Mouse (Mus musculus) embryonic facial prominence, embryonic 14.5 days (tissue): Measurements from ENCODE around the gene Tmco3. TPM values are rescaled to one million over a fixed set of nuclear protein-coding genes. Genes with fewer than 3 reads are reported as not detected.
A peak's percentile ranks its signal among the peaks of the same experiment; 100 is the strongest.

Experiments
- ATAC-seq: fragments of 200-750 bp; cut with Nextera tagmentation; 2 replicates; pipeline ENCODE4 v1.8.0; 2017; ENCODE audit warnings: low read depth, moderate number of reproducible peaks, moderate TSS enrichment
- DNase-seq: peaks from one replicate; pipeline ENCODE4 v3.0.0-alpha.2; 2015; ENCODE audit warnings: low spot score
- H3K27ac ChIP-seq: fragments of 300-500 bp; sonication (generic); replicated peaks from 2 replicates; pipeline ENCODE4 v1.5.1; 2014; ENCODE audit warnings: low read depth, mild to moderate bottlenecking, low read length, moderate library complexity
- H3K27me3 ChIP-seq: fragments of 300-500 bp; sonication (generic); replicated peaks from 2 replicates; pipeline ENCODE4 v1.6.1; 2014; ENCODE audit warnings: low read length; ENCODE audit not compliant: control insufficient read depth, insufficient read depth
- H3K36me3 ChIP-seq: fragments of 300-500 bp; sonication (generic); 2 replicates; pipeline ENCODE4 v1.6.1; 2014; ENCODE audit warnings: low read length, mixed read lengths; ENCODE audit not compliant: control insufficient read depth, insufficient read depth
- H3K4me1 ChIP-seq: fragments of 300-500 bp; sonication (generic); 2 replicates; pipeline ENCODE4 v1.6.1; 2014; ENCODE audit warnings: antibody characterized with exemption, low read length; ENCODE audit not compliant: control insufficient read depth, insufficient read depth
- H3K4me2 ChIP-seq: fragments of 300-500 bp; sonication (generic); 2 replicates; pipeline ENCODE4 v1.6.1; 2014; ENCODE audit warnings: low read depth, mild to moderate bottlenecking, low read length, moderate library complexity, mixed read lengths
- H3K4me3 ChIP-seq: fragments of 300-500 bp; sonication (generic); 2 replicates; pipeline ENCODE4 v1.5.1; 2014; ENCODE audit warnings: low read depth, mild to moderate bottlenecking, low read length
- H3K9ac ChIP-seq: fragments of 300-500 bp; sonication (generic); 2 replicates; pipeline ENCODE4 v1.6.1; 2014; ENCODE audit warnings: low read depth, mild to moderate bottlenecking, low read length, moderate library complexity, mixed read lengths
- H3K9me3 ChIP-seq: fragments of 300-500 bp; sonication (generic); 2 replicates; pipeline ENCODE4 v1.6.1; 2016; ENCODE audit warnings: low read length; ENCODE audit not compliant: control insufficient read depth
- WGBS: fragments of 180-500 bp; shearing (Covaris S2); extraction: QIAGEN DNeasy Blood & Tissue Kit; methylation state at CpG from one replicate; pipeline ENCODE4 v1.1.7; 2014; 5-methylcytosine and 5-hydroxymethylcytosine counted together
- polyA plus RNA-seq: library from polyadenylated mRNA; unstranded; fragments of >200 nt; fragmentation: Nextera tagmentation; extraction: Ambion mirVana; gene quantifications from 2 replicates; pipeline ENCODE4 v1.2.1, GENCODE M21; 2014

Gene Tmco3
- polyA plus RNA-seq, 1 experiment from 2014 or later, result 45.4 TPM

DNA sequence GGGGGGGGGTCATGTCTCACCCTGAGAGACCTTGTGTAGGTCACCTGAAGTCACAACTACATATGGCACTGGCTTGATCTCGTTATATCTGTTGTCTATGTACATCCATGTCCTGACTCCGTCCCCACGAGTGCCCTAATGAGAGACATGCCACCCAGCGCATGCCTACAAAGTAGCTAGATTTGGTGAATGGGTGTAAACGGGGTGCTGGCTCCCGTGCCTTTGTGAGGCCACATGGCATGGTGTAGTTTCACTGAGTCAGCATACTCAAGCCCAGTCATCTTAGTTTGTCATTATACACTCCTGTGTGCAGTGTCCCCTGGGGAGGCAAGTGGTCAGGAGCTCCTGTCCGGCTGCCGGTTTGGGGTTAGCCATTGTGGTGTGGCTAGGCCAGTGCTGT lies 52.7 kb downstream of the Tmco3 start:
- ATAC-seq (no peak), DNase-seq (no peak)
- Histone ChIP-seq H3K4me1 (peaks cover 6% of the 10 kb centered on the region; the same call in 1 of the 2 replicates), H3K4me3 (peak overlapping the region; percentile 89), H3K27me3 (no peaks in the 10 kb centered on the region), H3K4me2 (peak overlapping the region; percentile 75), H3K27ac (no peak overlapping the region), H3K9me3 (no peaks in the 10 kb centered on the region), H3K36me3 (peaks cover 55% of the 10 kb centered on the region), H3K9ac (peak overlapping the region; percentile 97; the same call in 1 of the 2 replicates)
- WGBS, result 81% methylated on average over 8 of the region's 8 CpGs

GRCm38 (mm10) chr8:13342340-13342739 lies 54.4 kb downstream of the Tmco3 start:
- Histone ChIP-seq H3K27me3 (no peaks in the 10 kb centered on the region), H3K4me1 (peaks cover 6% of the 10 kb centered on the region; the same call in 1 of the 2 replicates), H3K36me3 (peaks cover 70% of the 10 kb centered on the region), H3K4me3 (no peak overlapping the region), H3K4me2 (no peak overlapping the region), H3K9me3 (no peaks in the 10 kb centered on the region), H3K27ac (no peak overlapping the region), H3K9ac (no peak overlapping the region)
- ATAC-seq (no peak), DNase-seq (no peak)
- WGBS, result 82% methylated on average over 2 of the region's 2 CpGs

DNA sequence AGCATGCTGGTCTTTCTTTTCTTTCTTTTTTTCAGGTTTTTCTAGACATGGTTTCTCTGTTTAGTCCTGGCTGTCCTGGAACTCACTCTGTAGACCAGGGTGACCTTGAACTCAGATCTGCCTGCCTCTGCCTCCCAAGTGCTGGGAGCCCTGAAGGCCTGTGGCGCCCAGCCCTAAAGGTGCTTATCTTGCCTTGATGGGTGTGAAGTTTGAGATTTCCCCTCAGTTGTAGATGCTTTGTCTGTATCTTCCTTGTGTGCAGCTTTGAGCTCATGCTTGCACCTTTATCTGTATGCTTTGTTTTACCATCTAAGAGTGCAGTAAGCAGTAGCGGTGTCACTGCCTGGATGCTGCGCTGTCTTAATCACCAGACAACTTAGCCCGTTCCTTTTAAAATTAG lies 55.1 kb downstream of the Tmco3 start:
- no peaks in the 10 kb centered on the region for H3K27me3 ChIP-seq
- H3K27ac ChIP-seq, result no peak overlapping the region
- H3K36me3 ChIP-seq, result peaks cover 78% of the 10 kb centered on the region
- 95% methylated on average over 4 of the region's 4 CpGs for WGBS
- no peak for DNase-seq
- ATAC-seq, result no peak
- peaks cover 6% of the 10 kb centered on the region; the same call in 1 of the 2 replicates for H3K4me1 ChIP-seq
- H3K4me2 ChIP-seq, result no peak overlapping the region
- no peaks in the 10 kb centered on the region for H3K9me3 ChIP-seq
- H3K9ac ChIP-seq, result no peak overlapping the region
- no peak overlapping the region for H3K4me3 ChIP-seq

DNA sequence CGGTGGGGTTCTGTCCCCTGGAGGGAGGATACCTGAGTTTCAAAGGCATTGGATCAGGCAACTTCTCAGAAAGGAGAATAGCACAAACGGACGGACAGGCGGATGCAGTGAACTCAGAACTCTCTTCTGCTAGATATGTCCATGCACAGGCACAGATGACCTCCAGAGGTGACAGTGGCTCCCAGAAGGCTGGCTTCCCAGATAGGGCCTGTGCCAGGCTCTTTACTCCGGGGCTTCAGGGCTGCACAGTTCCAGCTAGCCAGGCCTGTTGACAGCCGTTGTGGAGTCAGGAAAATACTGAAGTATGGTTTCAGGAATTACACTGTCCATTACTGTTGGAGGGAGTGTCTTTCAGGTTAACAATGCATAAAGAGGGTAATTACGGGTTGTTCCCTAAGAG lies 62.1 kb downstream of the Tmco3 start:
- no peak overlapping the region for H3K9ac ChIP-seq
- H3K36me3 ChIP-seq, result peaks cover 97% of the 10 kb centered on the region
- 89% methylated on average over 7 of the region's 7 CpGs for WGBS
- H3K4me2 ChIP-seq, result no peak overlapping the region
- H3K27me3 ChIP-seq, result no peaks in the 10 kb centered on the region
- no peak for DNase-seq
- H3K4me3 ChIP-seq, result no peak overlapping the region
- ATAC-seq, result no peak
- H3K4me1 ChIP-seq, result no peaks in the 10 kb centered on the region
- H3K9me3 ChIP-seq, result no peaks in the 10 kb centered on the region
- no peak overlapping the region for H3K27ac ChIP-seq

DNA sequence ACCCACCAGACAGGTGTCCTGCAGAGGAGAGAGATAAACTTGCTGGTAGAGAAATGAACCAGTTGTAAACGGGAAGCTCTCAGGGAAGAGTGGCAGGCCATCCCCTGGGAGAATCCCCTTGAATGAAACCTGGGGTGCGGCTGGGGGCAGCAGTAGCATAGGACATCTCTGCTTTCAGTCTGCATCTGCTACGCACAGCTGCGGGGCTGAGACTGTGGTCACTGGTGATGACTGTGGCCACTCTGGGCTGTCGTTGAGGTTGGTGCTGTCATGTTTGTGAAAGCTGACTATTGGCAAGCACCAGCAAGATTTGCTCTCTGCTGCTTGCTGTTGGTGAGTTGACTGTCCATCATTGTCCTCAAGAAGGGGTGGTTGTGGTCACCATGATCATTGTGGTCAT lies 63.6 kb downstream of the Tmco3 start:
- peaks cover 98% of the 10 kb centered on the region for H3K36me3 ChIP-seq

GRCm38 (mm10) chr8:13352601-13353000 lies 64.6 kb downstream of the Tmco3 start:
- Histone ChIP-seq H3K4me3 (no peak overlapping the region), H3K36me3 (peaks cover 98% of the 10 kb centered on the region), H3K4me1 (no peaks in the 10 kb centered on the region), H3K9me3 (no peaks in the 10 kb centered on the region), H3K27me3 (no peaks in the 10 kb centered on the region), H3K4me2 (no peak overlapping the region), H3K9ac (no peak overlapping the region), H3K27ac (no peak overlapping the region)
- no peak for DNase-seq
- 83% methylated on average over 8 of the region's 8 CpGs for WGBS
- 0 out of 2 replicates have a peak, but pooled peaks have one; percentile 37 for ATAC-seq

More for the DNA sequence above, 63.6 kb downstream of the Tmco3 start:
- Histone ChIP-seq H3K4me3 (no peak overlapping the region), H3K4me2 (no peak overlapping the region), H3K27ac (no peak overlapping the region), H3K27me3 (no peaks in the 10 kb centered on the region), H3K4me1 (no peaks in the 10 kb centered on the region), H3K9ac (no peak overlapping the region), H3K9me3 (no peaks in the 10 kb centered on the region)
- 83% methylated on average over 4 of the region's 5 CpGs for WGBS
- DNase-seq (peak; percentile 5), ATAC-seq (no peak)

- no peak overlapping the region for H3K27ac ChIP-seq
- no peak overlapping the region for H3K4me2 ChIP-seq
- H3K36me3 ChIP-seq, result peaks cover 98% of the 10 kb centered on the region
- H3K4me1 ChIP-seq, result no peaks in the 10 kb centered on the region
- 84% methylated on average over 9 of the region's 9 CpGs for WGBS
- no peak overlapping the region for H3K9ac ChIP-seq
- ATAC-seq, result no peak
- H3K9me3 ChIP-seq, result no peaks in the 10 kb centered on the region
- H3K27me3 ChIP-seq, result no peaks in the 10 kb centered on the region
- no peak for DNase-seq
- H3K4me3 ChIP-seq, result no peak overlapping the region
Measured at GRCm38 (mm10) chr8:13353155-13353833, 65.3 kb downstream of the Tmco3 start.

DNA sequence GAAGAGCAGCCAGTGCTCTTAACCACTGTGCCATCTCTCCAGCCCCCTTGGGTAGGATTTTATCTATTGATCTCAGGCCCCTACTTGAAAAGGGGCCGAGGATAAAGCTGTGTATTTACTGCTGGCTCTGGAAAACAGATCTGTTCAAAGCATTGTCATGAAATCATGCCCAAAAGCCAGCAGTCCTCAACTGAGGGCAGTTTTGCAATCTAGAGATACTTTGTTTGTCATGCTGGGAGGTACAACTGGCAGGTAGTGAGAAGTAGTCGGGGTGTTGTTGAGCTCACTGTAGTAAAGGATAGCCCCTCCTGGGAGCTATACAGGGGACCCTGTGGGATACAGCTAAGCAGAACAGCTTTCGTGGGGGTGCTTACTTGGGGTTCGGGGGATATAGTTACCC lies 65.9 kb downstream of the Tmco3 start:
- Histone ChIP-seq H3K4me3 (no peak overlapping the region), H3K9me3 (no peaks in the 10 kb centered on the region), H3K4me2 (no peak overlapping the region), H3K9ac (no peak overlapping the region), H3K27ac (no peak overlapping the region), H3K4me1 (no peaks in the 10 kb centered on the region), H3K27me3 (no peaks in the 10 kb centered on the region), H3K36me3 (peaks cover 98% of the 10 kb centered on the region)
- DNase-seq (no peak), ATAC-seq (no peak)
- 88% methylated on average over 4 of the region's 4 CpGs for WGBS

DNA sequence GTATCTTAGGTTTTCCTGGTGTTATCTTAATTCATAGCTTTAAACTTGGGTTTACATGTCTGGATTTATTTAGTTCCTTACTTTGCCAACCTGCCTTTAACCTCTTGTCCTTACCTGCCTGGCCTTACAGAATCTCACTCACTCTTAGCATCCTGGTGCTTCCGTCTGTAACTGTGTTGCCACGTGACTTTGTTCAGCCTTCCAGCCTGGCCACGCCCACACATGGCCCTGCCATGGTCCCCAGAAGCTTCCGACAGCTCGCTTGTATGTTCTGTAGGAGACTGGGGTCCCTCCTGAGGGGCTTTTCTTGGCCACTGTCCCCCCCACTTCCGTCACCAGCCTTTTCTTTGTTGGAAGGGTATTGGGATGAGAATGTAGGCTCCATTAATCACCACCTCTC lies 68.2 kb downstream of the Tmco3 start:
- no peak overlapping the region for H3K9ac ChIP-seq
- H3K4me2 ChIP-seq, result no peak overlapping the region
- H3K27ac ChIP-seq, result no peak overlapping the region
- no peak for ATAC-seq
- no peak for DNase-seq
- H3K4me3 ChIP-seq, result no peak overlapping the region
- H3K9me3 ChIP-seq, result no peaks in the 10 kb centered on the region
- H3K4me1 ChIP-seq, result no peaks in the 10 kb centered on the region
- 86% methylated on average over 6 of the region's 6 CpGs for WGBS
- peaks cover 98% of the 10 kb centered on the region for H3K36me3 ChIP-seq
- H3K27me3 ChIP-seq, result no peaks in the 10 kb centered on the region
